Mouse (Mus musculus) adrenal gland, adult 10 weeks (tissue): ENCODE results near the gene Krtap19-5. TPM values are rescaled to one million over a fixed set of nuclear protein-coding genes. Genes with fewer than 3 reads are reported as not detected.

Experiments
- polyA plus RNA-seq: library from polyadenylated mRNA; stranded (reverse); fragments of 350-450 nt; fragmentation: Illumina TruSeq; extraction: RNeasy Lipid Tissue Mini Kit (QIAGEN cat#74804); gene quantifications from one replicate; pipeline ENCODE4 v1.2.3, GENCODE M21; 2014; ENCODE audit warnings: low read depth, low replicate concordance

Gene Krtap19-5
- not detected for polyA plus RNA-seq

DNA sequence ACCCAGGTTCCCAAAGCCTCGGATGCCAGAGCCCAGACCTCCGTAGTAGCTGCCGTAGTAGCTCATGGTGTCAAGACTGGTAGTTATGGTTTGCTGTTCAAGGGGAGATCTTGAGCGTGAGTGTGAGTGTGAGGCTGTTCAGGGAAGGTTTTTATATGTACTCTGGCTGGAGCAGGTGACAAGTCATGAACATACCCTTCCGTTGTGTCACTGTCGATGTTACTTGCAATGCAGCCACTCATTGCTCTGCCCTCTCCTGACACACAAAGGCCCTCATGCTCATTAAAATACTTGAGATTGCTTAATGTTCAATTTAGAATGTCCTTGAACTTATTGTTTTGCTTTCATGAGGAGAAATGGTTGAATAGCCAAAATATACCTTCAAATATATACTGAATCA, at the start of gene Krtap19-5:
Gene Krtap19-5 (minus strand): TSS at position 101 of the 400 bp plus-strand sequence.

DNA sequence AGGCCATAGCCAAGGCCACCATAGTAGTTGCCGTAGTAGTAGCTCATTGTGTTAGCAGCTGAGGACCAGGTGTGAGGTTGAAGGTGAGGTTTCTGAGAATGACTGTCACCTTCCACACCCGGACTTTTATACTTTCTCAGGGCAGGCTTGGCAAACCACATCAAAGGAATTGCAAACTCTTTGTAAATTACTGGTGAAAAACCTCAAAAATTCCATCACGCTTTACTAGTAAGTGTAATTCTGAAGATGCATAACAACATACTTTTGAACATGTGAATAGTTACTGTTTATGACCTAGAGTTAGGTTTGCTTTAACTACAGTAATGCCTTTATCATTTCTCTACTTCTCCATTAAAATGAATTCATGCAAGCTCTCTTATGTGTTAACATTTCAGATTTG, 35.9 kb upstream of the Krtap19-5 start, which contains the start of gene Krtap19-9b:
Gene Krtap19-9b (minus strand): TSS at position 101 of the 400 bp plus-strand sequence.

DNA sequence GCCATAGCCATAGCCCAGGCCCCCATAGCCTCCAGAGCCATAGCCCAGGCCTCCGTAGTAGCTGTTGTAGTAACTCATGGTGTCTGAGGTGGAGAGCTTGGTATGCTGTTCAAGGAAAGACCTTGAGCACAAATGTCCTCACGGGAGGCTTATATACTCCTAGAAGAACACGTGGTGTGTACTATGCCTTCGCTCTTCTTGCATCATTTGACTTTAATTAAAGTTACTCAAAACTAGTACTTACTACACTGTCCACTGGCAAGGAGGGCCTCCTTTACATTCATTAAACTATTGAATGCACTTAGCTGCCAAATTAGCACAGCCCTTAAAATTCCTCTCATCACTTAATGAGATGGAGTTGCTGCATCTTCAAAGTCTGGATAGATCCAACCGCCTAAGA, 11.3 kb downstream of the Krtap19-5 start, which contains the start of gene Krtap19-4:
Gene Krtap19-4 (minus strand): TSS at position 101 of the 400 bp plus-strand sequence.

DNA sequence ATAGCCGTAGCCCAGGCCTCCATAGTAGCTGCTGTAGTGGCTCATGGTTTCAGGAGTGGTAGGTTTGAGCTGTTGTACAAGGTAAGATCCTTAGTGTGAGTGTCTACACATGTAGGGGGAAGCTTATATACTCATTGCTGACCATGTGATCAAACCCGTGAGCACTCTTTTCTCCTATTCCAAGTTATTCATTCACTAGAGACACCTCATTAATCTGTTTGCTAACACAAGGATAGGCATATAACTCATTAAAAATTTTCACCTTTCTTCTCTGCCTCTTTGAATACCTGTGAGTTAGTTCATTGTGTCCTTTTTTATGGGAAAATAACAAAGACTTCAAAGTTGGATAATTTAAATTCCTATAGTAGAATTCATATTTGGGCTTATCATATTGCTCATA, 18.3 kb downstream of the Krtap19-5 start, which contains the start of gene Krtap19-3:
Gene Krtap19-3 (minus strand): TSS at position 101 of the 400 bp plus-strand sequence.

DNA sequence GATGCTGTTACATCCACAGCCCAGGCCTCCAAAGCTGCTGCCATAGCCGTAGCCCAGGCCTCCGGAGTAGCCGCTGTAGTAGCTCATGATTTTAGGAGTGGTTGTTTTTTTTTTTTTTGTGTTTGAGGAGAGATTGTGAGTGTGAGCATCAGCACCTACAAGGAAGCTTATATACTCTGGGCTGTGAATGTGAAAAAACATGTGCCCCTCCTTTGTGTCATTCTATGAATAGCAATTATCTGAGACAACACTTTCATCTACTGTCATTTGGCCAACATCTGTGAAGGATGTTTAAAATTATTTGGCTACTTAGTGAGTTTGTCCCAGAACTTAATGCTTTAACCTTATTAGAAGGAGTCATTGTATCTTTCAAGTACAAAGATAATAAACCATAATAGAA, 22.1 kb downstream of the Krtap19-5 start, which contains the start of gene Krtap19-2:
Gene Krtap19-2 (minus strand): TSS at position 101 of the 400 bp plus-strand sequence.

DNA sequence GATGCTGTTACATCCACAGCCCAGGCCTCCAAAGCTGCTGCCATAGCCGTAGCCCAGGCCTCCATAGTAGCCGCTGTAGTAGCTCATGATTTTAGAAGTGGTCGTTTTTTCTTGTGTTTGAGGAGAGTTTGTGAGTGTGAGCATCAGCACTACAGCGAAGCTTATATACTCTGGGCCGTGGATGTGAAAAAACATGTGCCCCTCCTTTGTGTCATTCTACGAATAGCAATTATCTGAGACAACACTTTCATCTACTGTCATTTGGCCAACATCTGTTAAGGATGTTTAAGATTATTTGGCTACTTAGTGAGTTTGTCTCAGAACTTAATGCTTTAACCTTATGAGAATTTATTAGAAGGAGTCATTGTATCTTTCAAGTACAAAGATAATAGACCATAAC, 26.9 kb downstream of the Krtap19-5 start, which contains the start of gene Krtap19-1:
Gene Krtap19-1 (minus strand): TSS at position 101 of the 400 bp plus-strand sequence.

Other genes with a start within 250 kb of the Krtap19-5 start
- not detected for gene Krtap26-1, start 248.7 kb downstream of the Krtap19-5 start, polyA plus RNA-seq
- not detected for gene Krtap27-1, start 224.8 kb downstream of the Krtap19-5 start, polyA plus RNA-seq
- gene 2310061N02Rik, start 188.5 kb downstream of the Krtap19-5 start, polyA plus RNA-seq: not detected
- not detected for gene Krtap13-1, start 167.6 kb downstream of the Krtap19-5 start, polyA plus RNA-seq
- gene Krtap13, start 144.8 kb downstream of the Krtap19-5 start, polyA plus RNA-seq: not detected
- gene 2310034C09Rik, start 137.6 kb downstream of the Krtap19-5 start, polyA plus RNA-seq: not detected
- not detected for gene 2310057N15Rik, start 122.3 kb downstream of the Krtap19-5 start, polyA plus RNA-seq
- not detected for gene Gm5965, start 118.6 kb downstream of the Krtap19-5 start, polyA plus RNA-seq
- not detected for gene Gm20741, start 84.2 kb downstream of the Krtap19-5 start, polyA plus RNA-seq
- gene Krtap15, start 76.2 kb downstream of the Krtap19-5 start, polyA plus RNA-seq: not detected
- not detected for gene Krtap14, start 70.3 kb downstream of the Krtap19-5 start, polyA plus RNA-seq
- gene Krtap19-1, start 27.0 kb downstream of the Krtap19-5 start, polyA plus RNA-seq: not detected
- not detected for gene Krtap19-2, start 22.2 kb downstream of the Krtap19-5 start, polyA plus RNA-seq
- not detected for gene Krtap19-3, start 18.4 kb downstream of the Krtap19-5 start, polyA plus RNA-seq
- gene Krtap19-4, start 11.4 kb downstream of the Krtap19-5 start, polyA plus RNA-seq: not detected
- gene Krtap19-9b, start 35.8 kb upstream of the Krtap19-5 start, polyA plus RNA-seq: not detected
- not detected for gene Krtap16-3, start 66.4 kb upstream of the Krtap19-5 start, polyA plus RNA-seq
- not detected for gene Krtap22-2, start 114.3 kb upstream of the Krtap19-5 start, polyA plus RNA-seq
- gene Gm10229, start 118.8 kb upstream of the Krtap19-5 start, polyA plus RNA-seq: not detected
- gene Krtap6-1, start 135.2 kb upstream of the Krtap19-5 start, polyA plus RNA-seq: not detected
- not detected for gene Gm10228, start 145.0 kb upstream of the Krtap19-5 start, polyA plus RNA-seq
- not detected for gene Krtap6-5, start 151.4 kb upstream of the Krtap19-5 start, polyA plus RNA-seq
- not detected for gene 1110025L11Rik, start 167.5 kb upstream of the Krtap19-5 start, polyA plus RNA-seq
- not detected for gene Krtap6-3, start 187.6 kb upstream of the Krtap19-5 start, polyA plus RNA-seq
- gene Gm6358, start 244.4 kb upstream of the Krtap19-5 start, polyA plus RNA-seq: not detected